Mouse (Mus musculus): ENCODE measurements at regions not wholly inside any gene's neighbourhood (a gene's known extent, or its start where the extent isn't known, plus 50 kb on each side); places are given as distances from the start of the nearest gene placed in this dataset.

DNA sequence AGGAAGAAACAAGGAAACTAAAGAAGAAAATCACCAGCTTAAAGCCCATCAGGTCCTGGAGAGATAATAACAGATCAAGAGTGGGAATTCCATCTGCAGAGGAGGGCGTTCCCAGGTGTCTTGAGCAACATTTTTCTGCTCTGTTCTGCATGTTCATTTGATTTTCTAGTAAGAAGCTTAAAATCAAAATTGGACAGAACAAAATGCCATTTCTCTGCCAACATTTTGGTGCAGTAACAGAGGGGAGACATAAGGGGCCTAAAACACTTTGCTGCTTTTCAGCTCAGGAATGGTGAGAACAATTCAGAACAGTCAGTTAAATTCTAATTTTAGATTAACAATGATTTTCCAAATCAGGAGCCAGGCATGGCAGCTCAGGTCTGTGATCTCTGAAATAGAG lies 1056.8 kb downstream of the Slc16a7 start:
- Histone ChIP-seq H3K9ac (no peak overlapping the region), H3K4me3 (no peak overlapping the region), H3K4me1 (no peaks in the 10 kb centered on the region), H3K9me3 (no peaks in the 10 kb centered on the region), H3K27ac (no peak overlapping the region), H3K4me2 (replicated peaks) (no peak overlapping the region), H3K27me3 (replicated peaks) (no peaks in the 10 kb centered on the region), H3K36me3 (no peaks in the 10 kb centered on the region)
- WGBS = 81% methylated on average over 1 of the region's 1 CpGs
- ATAC-seq (ENCODE audit: low FRiP score, low read depth) = no peak

DNA sequence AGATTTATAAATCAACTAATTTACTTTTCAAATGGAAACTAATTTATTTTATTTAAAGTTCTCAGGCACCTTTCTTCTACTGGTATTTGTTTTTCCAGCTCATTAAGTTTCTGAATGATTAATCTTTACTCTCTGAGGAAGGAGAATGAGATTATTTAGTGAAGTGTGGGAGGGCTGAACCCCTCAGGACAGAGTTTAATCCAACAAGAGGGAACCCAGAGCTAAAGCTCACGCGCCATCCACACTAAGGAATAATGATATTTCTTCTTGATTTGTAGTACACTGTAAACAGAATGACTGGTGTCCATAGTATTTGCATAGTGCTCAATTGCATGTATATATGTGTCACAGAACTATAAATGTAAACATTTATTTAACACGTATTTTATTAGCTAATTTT lies 1050.3 kb downstream of the Slc16a7 start:
- no peak overlapping the region for H3K4me3 ChIP-seq
- no peaks in the 10 kb centered on the region for H3K27me3 ChIP-seq (replicated peaks)
- H3K4me2 ChIP-seq (replicated peaks) = no peak overlapping the region
- H3K36me3 ChIP-seq = no peaks in the 10 kb centered on the region
- H3K9me3 ChIP-seq = no peaks in the 10 kb centered on the region
- H3K4me1 ChIP-seq = no peaks in the 10 kb centered on the region
- no peak overlapping the region for H3K9ac ChIP-seq
- H3K27ac ChIP-seq = no peak overlapping the region
- WGBS = 65% methylated on average over 3 of the region's 3 CpGs
- ATAC-seq (ENCODE audit: low FRiP score, low read depth) = no peak

DNA sequence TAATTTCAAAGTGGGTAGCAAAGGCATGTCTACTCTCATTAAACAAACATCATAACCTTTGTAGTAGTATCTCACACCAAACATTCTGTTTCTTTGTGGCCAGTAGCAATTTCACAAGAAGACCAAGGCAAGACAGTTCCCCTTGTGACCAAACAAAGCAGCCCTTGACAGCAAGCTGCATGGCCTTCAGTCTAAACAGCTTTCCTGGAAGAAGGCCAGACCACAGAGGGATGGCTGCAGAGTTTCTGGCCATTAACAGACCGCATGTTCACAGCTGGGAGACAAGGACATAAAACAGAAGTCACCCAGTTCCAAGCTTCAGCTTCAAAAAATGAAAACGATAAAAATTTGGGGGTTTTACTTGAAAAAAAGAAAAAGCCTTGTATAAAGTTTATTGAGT lies 1040.0 kb downstream of the Slc16a7 start:
- Histone ChIP-seq H3K4me2 (replicated peaks) (no peak overlapping the region), H3K4me3 (no peak overlapping the region), H3K9me3 (no peaks in the 10 kb centered on the region), H3K36me3 (no peaks in the 10 kb centered on the region), H3K27ac (no peak overlapping the region), H3K27me3 (replicated peaks) (no peaks in the 10 kb centered on the region), H3K9ac (no peak overlapping the region), H3K4me1 (no peaks in the 10 kb centered on the region)
- ATAC-seq (ENCODE audit: low FRiP score, low read depth) = no peak
- WGBS = 62% methylated on average over 2 of the region's 2 CpGs

DNA sequence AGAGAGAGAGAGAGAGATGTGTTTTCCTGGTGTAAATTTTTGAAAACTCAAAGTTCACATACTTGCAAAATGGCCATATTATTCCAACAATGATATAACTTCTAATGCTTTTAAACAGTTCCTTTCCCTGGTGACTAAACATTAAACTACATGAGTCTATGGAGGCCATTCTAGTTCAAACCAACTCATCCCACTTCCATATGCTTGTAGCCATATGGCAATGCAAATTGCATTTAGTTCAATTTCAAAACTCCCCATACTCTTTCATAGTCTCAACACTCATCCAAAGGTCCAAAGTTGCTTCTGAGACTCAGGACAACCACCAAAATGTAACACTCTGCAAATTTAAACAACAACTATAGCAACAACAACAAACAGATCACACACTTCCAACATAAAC lies 1026.5 kb downstream of the Slc16a7 start:
- no peaks in the 10 kb centered on the region for H3K27me3 ChIP-seq (replicated peaks)
- H3K4me3 ChIP-seq = no peak overlapping the region
- no peak overlapping the region for H3K9ac ChIP-seq
- H3K4me2 ChIP-seq (replicated peaks) = no peak overlapping the region
- no peak overlapping the region for H3K27ac ChIP-seq
- H3K4me1 ChIP-seq = no peaks in the 10 kb centered on the region
- ATAC-seq (ENCODE audit: low FRiP score, low read depth) = no peak
- no peaks in the 10 kb centered on the region for H3K36me3 ChIP-seq
- H3K9me3 ChIP-seq = no peaks in the 10 kb centered on the region

DNA sequence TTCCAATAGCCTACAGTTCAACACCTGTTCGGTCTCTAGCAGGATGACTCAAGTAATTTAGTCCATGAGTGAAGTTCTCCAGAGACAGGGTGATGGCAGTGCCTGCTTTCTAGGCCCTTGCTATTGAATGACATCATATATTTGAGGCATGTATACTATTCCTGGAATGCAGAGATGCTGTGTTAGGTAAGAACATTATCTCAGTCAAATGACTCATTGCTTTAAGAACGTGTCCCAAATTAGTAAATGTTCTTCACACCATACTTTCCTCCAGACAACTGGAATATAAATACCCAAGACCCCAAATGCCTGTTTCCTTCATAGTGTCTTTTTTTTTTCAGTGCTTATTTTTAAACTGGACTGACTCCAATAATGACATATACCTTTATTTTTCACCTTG lies 1018.3 kb downstream of the Slc16a7 start:
- no peak overlapping the region for H3K4me2 ChIP-seq (replicated peaks)
- no peaks in the 10 kb centered on the region for H3K4me1 ChIP-seq
- WGBS = 80% methylated on average over 2 of the region's 2 CpGs
- H3K27me3 ChIP-seq (replicated peaks) = no peaks in the 10 kb centered on the region
- H3K27ac ChIP-seq = no peak overlapping the region
- no peak for ATAC-seq (ENCODE audit: low FRiP score, low read depth)
- no peak overlapping the region for H3K4me3 ChIP-seq
- no peaks in the 10 kb centered on the region for H3K9me3 ChIP-seq
- no peak overlapping the region for H3K9ac ChIP-seq
- H3K36me3 ChIP-seq = no peaks in the 10 kb centered on the region

DNA sequence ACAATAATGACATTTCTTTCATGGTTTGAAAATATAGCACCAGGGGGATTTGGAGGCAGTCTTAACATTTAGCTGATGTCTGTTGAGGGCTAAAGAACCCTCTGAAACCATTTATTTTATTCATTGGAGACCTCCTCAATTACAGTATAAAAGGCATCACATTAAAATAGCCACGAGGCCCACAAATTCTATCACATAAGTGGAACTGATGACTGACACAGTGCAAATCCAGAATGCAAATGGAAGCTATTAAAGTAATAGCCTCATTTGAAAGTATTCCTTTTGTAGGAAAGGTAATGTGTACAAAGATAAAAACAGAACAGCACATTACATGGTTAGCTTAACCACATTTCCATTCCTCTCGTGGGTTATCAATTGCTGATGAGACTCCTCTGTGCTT lies 986.6 kb downstream of the Slc16a7 start:
- WGBS = 52% methylated on average over 2 of the region's 2 CpGs
- Histone ChIP-seq H3K4me1 (no peaks in the 10 kb centered on the region), H3K9ac (no peak overlapping the region), H3K4me3 (no peak overlapping the region), H3K27ac (no peak overlapping the region), H3K27me3 (replicated peaks) (no peaks in the 10 kb centered on the region), H3K4me2 (replicated peaks) (no peak overlapping the region), H3K9me3 (no peaks in the 10 kb centered on the region), H3K36me3 (no peaks in the 10 kb centered on the region)
- ATAC-seq (ENCODE audit: low FRiP score, low read depth) = 0 out of 2 replicates have a peak, but pooled peaks have one; percentile 21

DNA sequence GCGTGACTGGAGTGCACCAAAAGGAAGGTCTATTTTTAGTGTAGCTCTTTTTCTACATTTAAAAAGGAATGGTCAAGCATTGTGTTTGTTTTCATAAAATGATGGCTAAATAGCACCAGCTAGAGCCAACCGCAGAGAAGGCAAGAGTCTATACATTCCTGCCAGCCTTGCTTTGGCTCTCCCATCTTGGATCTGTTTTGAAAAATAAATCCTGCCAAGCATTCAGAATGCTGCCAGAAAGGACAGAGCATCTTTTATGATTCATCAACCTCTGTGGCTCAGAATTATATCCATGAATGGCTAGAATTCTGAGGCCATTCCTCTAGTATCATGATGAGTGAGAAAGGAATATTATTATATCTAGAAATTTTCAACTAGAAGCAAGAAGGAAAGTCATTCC lies 979.6 kb downstream of the Slc16a7 start:
- Histone ChIP-seq H3K27me3 (replicated peaks) (no peaks in the 10 kb centered on the region), H3K4me1 (no peaks in the 10 kb centered on the region), H3K9ac (no peak overlapping the region), H3K27ac (no peak overlapping the region), H3K4me2 (replicated peaks) (no peak overlapping the region), H3K9me3 (no peaks in the 10 kb centered on the region), H3K4me3 (no peak overlapping the region), H3K36me3 (no peaks in the 10 kb centered on the region)
- ATAC-seq (ENCODE audit: low FRiP score, low read depth) = no peak
- WGBS = 89% methylated on average over 2 of the region's 2 CpGs

DNA sequence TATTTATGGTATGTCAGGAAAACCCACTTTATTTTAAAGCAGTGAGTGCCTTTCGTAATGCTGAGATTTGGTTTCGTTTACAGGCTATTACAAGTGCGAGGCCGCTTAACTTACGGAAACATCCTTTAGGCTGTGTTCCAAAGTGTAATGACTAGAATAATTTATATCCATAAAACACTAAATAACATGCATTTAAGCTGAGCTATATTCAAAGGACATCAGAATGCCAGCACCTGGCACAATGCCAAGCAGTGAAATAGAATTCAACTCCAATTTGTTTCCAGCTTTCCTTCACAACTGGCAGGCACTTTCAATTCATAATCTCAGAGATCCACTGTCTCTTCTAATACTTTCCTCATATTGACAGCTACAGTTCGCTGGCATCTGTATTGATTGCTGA lies 972.7 kb downstream of the Slc16a7 start:
- Histone ChIP-seq H3K27me3 (replicated peaks) (no peaks in the 10 kb centered on the region), H3K4me1 (no peaks in the 10 kb centered on the region), H3K27ac (no peak overlapping the region), H3K9ac (no peak overlapping the region), H3K4me2 (replicated peaks) (no peak overlapping the region), H3K9me3 (no peaks in the 10 kb centered on the region), H3K36me3 (no peaks in the 10 kb centered on the region), H3K4me3 (no peak overlapping the region)
- no peak for ATAC-seq (ENCODE audit: low FRiP score, low read depth)
- 84% methylated on average over 6 of the region's 6 CpGs for WGBS

DNA sequence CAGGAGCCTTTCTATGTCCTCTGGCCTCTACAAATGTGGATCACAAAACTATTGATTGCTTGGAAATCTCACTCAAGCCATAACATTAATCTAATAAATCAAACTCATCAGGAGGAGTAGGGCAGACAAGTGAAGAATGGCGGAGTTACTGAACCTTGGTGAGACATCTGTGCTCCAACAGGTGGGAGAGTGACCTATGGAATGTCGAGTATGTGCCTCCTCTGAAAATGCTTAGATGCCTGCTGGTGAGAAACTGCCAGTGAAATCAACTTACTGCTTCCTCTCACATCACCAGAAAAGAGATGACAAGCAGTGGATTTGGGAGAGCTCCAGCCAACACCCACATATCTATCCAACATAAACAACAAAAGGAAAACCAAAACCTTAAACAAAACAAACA lies 965.8 kb downstream of the Slc16a7 start:
- ATAC-seq (ENCODE audit: low FRiP score, low read depth) = no peak
- Histone ChIP-seq H3K4me3 (no peak overlapping the region), H3K36me3 (no peaks in the 10 kb centered on the region), H3K27me3 (replicated peaks) (no peaks in the 10 kb centered on the region), H3K9me3 (no peaks in the 10 kb centered on the region), H3K4me2 (replicated peaks) (no peak overlapping the region), H3K4me1 (no peaks in the 10 kb centered on the region), H3K9ac (no peak overlapping the region), H3K27ac (no peak overlapping the region)
- 52% methylated on average over 2 of the region's 2 CpGs for WGBS

Measured in neural tube, embryonic 12.5 days (tissue).